Mouse (Mus musculus): ENCODE results near the gene Gm17509.
"Not testable (repeated sequence)": the region's sequence is repeated elsewhere in the genome, so short reads cannot be mapped to it uniquely, and the experiment has no call there.

The Gm17509 gene

DNA sequence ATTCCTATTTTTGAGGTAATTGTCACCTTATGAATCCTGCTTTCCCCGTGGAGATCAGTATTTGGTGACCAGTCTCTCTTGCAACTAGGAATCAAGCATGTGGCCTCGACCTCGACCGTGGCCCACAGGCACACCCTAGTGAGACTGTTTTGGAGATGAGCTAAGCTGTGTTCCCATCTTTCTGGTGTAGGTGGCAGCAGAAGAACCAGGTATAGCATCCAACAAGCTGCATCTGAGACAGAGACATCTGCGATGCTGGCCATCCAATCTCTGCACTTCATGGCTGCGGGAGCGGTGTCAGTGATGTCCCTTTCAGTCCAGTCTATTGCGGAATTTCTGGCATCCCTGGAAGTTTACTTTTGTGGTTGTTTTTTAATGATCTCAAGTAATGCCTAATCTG, 14.8 kb downstream of the Gm17509 start:
- no peak for DNase-seq (ENCODE audit: low read depth, low spot score)

DNA sequence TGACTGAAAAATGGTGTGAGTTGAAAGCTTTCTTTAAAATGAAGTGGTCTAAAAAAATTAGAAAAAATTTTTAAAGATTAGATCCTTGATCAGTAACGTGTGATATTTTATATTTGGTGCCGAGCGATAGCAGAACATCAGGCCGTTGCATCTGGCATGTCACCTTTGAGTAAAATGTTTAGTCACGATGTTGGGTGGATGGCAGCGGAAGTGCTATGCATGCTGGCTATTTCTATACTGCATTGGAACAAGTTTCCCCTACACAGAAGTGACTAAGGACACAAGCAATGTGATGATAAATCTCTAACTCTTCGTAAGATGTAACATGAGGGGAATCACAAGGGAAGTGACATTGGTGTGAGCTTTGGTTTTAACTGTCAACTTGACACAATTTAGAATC, 16.2 kb downstream of the Gm17509 start:
- DNase-seq (ENCODE audit: low read depth, low spot score) = no peak

DNA sequence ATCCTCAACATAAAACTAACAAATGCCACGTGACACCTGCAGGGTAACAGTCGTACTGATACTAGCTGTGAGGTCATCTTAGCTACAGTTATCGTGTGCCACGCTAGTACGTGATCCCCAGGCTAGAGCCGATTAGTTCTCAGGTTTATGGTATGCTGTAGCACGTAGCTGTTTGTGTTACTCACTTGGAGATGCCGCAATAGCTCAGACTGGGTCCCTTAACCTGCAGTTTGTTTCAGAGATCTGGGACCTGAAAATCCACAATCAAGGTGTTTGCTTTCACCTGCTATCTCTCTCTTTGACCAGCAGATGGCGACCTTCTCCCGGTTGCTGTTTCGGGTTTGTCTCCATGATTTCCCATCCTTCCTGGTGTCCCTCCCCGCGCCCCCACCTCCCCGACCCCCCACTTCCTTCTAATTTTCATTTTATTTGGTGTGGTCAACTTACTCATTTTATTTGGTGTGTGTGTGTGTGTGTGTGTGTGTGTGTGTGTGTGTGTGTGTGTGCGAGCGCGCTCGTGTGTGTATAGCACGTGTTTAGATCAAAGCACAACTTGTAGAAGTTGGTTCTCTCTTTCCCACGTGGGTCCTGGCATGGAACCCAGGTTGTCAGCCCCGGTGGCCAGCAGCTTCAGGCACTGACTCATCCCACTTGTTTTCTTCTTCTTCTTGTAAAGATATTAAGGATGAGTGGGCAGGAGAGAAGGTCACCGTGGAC, 18.0 kb downstream of the Gm17509 start:
- no peak for DNase-seq (ENCODE audit: low read depth, low spot score)

DNA sequence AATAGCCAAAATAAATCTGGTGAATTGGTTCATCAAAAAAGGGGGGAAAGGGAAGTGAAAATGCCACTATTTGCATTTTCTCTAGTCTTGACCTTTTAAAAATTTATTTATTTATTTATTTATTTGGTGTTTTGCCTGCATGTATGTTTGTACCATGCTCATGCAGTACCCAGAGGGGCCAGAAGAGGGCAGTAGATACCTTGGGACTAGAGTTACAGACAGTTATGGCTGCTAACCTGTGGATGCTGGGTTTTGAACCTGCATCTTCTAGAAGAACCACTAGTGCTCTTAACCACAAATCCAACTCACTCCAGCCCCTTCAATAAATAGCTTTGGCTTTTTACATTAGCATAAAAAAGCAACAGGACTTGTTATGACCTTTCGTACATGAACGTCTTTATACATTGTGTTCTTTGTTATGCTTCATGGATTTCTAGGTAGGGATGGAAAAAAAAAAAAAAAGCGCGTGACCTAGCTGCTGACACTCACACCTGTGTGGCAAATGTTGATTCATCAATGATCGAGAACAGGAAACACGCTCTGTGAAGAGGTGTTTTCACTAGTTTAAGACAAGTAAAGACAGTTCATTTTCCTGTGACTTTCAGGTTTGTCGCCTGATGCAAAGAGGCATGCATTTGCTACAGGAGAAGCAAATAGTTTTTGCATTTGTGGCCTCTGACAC, 22.3 kb downstream of the Gm17509 start:
- no peak for DNase-seq (ENCODE audit: low read depth, low spot score)

DNA sequence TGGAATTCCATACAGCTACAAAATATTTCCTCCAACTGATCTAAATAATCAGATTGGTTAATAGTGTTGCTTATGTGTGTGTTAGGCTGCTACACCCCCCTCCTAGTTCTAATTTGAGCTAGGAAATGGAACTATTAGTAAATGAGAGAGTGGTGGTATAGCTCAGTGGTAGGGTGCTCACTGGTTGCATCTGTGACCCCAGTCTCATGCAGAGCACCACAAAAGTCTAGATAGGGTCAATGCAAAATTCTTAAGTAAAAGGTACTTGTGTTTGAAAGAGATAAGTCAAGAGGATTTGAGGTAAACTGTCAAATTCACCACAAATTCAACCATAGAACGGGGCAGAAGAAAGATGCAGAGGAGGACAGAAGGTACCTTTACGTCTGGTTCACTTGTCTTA, 23.2 kb downstream of the Gm17509 start:
- DNase-seq (ENCODE audit: low read depth, low spot score) = no peak

DNA sequence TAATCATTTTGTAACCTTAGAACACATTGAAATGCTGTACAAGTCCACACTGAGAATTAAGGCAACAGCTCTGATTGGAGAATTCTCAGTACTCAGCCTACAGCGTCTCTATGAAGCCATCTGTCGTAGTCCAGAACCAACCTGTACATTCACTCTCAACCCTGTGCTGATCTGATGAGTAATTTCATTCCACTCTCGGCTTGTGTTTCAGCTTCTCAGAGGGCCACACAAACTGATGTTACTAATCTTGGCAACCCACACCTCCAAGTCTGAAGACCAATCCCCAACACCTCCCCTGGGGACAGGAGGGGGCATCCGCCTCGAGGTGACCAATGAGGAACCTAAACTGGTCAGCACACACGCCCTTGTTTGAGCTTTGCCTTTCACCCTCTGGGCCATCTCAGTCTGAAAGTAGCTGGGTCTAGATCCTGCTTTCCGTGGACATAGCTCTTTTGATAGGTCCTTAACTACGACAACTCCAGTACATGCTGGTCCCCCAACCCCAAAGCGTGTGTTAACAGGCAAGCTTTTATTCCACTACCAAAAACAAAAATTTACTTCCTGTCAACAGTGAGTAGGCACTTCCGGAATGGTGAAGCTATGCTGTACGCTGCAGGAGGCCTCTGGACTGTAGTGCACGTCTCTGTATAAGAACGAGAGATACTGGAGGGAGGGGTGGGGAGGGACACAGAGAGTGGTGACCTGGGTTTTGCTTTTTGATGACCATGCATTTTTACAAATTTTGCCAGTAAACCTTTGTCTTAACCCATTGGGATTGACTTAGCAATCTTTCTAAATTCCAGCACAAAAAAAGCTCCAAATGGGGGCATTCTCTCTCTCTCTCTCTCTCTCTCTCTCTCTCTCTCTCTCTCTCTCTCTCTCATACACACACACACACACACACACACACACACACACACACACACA, 25.0 kb downstream of the Gm17509 start:
- no peak for DNase-seq (ENCODE audit: low read depth, low spot score)

DNA sequence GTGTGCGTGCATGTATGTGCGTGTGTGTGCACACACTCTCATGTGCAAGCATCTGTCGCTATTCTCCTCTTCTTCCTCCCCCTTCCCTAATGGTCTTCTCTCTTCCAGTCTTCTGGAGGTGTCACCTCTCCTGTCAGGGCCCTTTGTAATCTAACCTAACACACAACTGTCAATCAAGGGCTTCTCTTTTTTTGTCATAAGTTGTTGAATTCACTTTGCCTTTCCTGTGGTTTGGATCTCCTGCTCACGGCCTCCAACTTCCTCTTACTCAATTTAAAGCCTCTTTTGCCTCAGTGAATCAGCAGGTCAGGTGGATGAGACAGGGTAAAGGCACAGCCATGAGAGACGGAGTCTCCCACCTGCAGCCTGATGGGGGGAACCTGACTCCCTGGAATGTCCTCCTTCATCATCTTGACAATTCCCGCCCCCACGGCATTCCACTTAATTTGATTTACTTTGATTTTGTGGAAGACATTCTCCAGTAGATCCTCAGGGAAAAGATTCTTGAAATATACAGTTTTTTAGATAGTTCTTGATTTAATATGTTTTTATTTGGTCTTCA, 27.4 kb downstream of the Gm17509 start:
- DNase-seq (ENCODE audit: low read depth, low spot score) = no peak

DNA sequence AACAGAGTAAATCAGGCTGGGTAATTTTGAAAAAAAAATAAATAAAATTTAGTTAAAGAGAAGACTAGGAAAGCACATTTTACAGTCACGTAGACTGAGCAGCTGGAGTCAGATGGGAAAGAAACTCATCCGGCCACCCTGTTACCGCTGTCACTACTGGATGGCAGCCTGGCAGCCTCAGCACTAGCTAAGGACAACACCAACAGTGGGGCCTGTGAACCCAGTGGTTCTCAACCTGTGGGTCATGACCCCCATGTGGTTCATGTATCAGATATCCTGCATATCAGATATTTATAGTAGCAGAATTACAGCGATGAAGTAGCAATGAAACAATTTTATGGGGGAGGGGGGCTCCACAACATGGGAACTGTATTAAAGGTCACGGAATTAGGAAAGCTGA, 28.7 kb downstream of the Gm17509 start:
- no peak for DNase-seq (ENCODE audit: low read depth, low spot score)

DNA sequence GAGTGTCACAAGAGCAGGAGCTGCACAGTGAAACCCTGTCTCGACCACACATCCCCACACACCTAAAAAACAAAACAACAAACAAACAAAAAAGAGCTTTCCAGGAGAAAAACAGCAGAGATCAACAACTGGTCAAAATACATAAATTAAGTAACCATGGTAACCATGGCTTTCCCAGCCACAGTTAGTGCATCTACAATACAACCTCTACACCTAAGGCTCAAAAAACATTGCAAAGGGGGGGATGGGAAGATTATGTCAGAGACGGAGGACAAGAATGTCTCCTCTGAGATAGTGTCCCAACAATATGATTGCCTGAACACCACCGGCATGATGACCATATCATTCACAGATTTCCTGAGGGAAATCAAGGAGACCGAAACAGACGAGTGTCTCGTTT, 35.5 kb downstream of the Gm17509 start:
- DNase-seq (ENCODE audit: low read depth, low spot score) = no peak

DNA sequence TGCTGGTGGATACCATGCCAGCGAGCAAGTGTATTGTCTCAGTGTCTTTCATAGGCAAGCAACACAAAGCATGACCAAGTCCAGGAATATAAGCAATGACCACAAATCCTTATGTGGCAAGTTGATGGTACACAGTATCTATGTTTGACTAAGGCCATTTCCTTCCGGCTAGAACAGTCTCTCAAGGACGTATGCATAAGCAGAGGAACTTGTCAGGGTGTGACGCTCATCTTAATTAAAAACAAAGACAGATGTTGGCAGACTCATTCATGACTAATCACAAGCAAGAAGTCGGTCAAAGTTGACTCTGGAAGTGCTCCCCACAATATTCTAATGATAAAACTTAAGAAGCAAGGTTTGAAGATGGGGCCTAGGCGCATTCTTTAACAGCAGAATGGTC, 37.6 kb downstream of the Gm17509 start:
- no peak for DNase-seq (ENCODE audit: low read depth, low spot score)

DNA sequence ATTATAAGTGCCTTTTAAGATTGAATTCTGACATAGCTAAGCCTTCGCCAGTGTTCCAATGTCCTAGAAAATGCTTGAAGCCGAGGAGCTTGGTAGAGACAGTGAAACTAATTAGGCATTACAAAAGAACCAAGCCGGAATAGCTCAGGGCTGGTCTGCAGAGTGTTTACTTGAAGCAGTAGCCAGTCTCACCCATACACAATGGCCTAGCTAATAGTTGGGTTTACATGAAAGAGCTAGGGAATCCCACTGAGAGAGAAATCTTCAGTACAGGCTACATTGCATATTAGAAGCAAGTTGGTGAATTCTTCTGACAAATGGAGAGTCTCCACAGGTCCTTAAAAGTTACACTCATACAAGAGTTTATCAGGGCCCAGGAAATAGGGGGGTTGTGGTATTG, 40.0 kb downstream of the Gm17509 start:
- DNase-seq (ENCODE audit: low read depth, low spot score) = not testable (repeated sequence)
